Mouse (Mus musculus): Measurements from ENCODE around the gene Blm.

DNA sequence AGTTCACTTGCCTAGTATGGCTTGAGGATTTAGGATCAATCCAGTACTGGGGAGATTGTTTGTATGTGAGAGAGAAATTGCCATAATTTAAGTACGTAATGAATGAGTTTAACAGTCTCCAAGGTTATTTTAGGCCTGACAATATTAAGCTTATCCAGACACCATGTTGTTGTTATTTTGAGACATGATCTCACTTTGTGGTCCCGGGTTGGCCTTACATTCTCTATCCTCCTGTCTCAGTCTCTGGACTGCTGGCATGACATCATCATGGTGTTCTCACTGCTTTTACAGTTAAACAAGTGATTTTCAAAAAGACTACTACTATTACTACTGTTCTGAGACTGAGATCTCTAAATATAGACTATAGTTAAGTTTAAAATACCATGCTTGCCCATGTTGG lies 66.1 kb downstream of the Blm start:
- TF ChIP-seq FLI1 (IDR thresholded peaks at IDR 0.05; ENCODE audit: low read length) = no peak
- no peak for TF ChIP-seq GATA1 (IDR thresholded peaks at IDR 0.05; ENCODE audit: borderline replicate concordance, low read length)
